Mouse (Mus musculus) heart, embryonic 12.5 days (tissue): ENCODE measurements at regions not wholly inside any gene's neighbourhood (a gene's known extent, or its start where the extent isn't known, plus 50 kb on each side); places are given as distances from the start of the nearest gene placed in this dataset.

Experiments
- ATAC-seq: fragments of 200-750 bp; cut with Nextera tagmentation; 2 replicates; pipeline ENCODE4 v1.8.0; 2017; ENCODE audit warnings: moderate TSS enrichment, moderate library complexity; ENCODE audit not compliant: insufficient number of reproducible peaks, low FRiP score
- H3K27ac ChIP-seq: fragments of 300-500 bp; sonication (generic); 2 replicates; pipeline ENCODE4 v1.5.1; 2016; ENCODE audit warnings: mild to moderate bottlenecking, moderate library complexity; ENCODE audit not compliant: poor library complexity, severe bottlenecking
- H3K27me3 ChIP-seq: fragments of 300-500 bp; sonication (generic); replicated peaks from 2 replicates; pipeline ENCODE4 v1.6.1; 2016; ENCODE audit warnings: mild to moderate bottlenecking, moderate library complexity
- H3K36me3 ChIP-seq: fragments of 300-500 bp; sonication (generic); 2 replicates; pipeline ENCODE4 v1.6.1; 2016; ENCODE audit warnings: mild to moderate bottlenecking, moderate library complexity
- H3K4me1 ChIP-seq: fragments of 300-500 bp; sonication (generic); replicated peaks from 2 replicates; pipeline ENCODE4 v1.6.1; 2016; ENCODE audit warnings: mild to moderate bottlenecking
- H3K4me2 ChIP-seq: fragments of 300-500 bp; sonication (generic); 2 replicates; pipeline ENCODE4 v1.6.1; 2016; ENCODE audit warnings: mild to moderate bottlenecking, moderate library complexity
- H3K4me3 ChIP-seq: fragments of 300-500 bp; sonication (generic); 2 replicates; pipeline ENCODE4 v1.5.1; 2016; ENCODE audit warnings: mild to moderate bottlenecking
- H3K9ac ChIP-seq: fragments of 300-500 bp; sonication (generic); 2 replicates; pipeline ENCODE4 v1.6.1; 2016; ENCODE audit warnings: mild to moderate bottlenecking, moderate library complexity
- H3K9me3 ChIP-seq: fragments of 300-500 bp; sonication (generic); replicated peaks from 2 replicates; pipeline ENCODE4 v1.6.1; 2016; ENCODE audit warnings: mild to moderate bottlenecking, moderate library complexity
- WGBS: fragments of 180-500 bp; shearing (Covaris S2); methylation state at CpG from one replicate; pipeline ENCODE4 v1.1.7; 2016; 5-methylcytosine and 5-hydroxymethylcytosine counted together

GRCm38 (mm10) chr17:48592457-48592856 lies 137.8 kb downstream of the Unc5cl start:
- 82% methylated on average over 1 of the region's 1 CpGs for WGBS
- H3K27ac ChIP-seq = no peak overlapping the region
- no peaks in the 10 kb centered on the region for H3K36me3 ChIP-seq
- no peak overlapping the region for H3K4me3 ChIP-seq
- H3K9ac ChIP-seq = no peak overlapping the region
- H3K9me3 ChIP-seq = no peaks in the 10 kb centered on the region; the same call in 1 of the 2 replicates
- H3K27me3 ChIP-seq = no peaks in the 10 kb centered on the region
- H3K4me2 ChIP-seq = no peak overlapping the region
- no peak for ATAC-seq
- H3K4me1 ChIP-seq = peaks cover 12% of the 10 kb centered on the region; the same call in 1 of the 2 replicates

GRCm38 (mm10) chr17:48595418-48595963 lies 140.8 kb downstream of the Unc5cl start:
- ATAC-seq = no peak
- no peak overlapping the region for H3K27ac ChIP-seq
- peaks cover 12% of the 10 kb centered on the region for H3K4me1 ChIP-seq
- no peak overlapping the region for H3K4me2 ChIP-seq
- no peak overlapping the region for H3K4me3 ChIP-seq
- WGBS = 76% methylated on average over 10 of the region's 10 CpGs
- H3K9me3 ChIP-seq = no peaks in the 10 kb centered on the region; the same call in 1 of the 2 replicates
- H3K36me3 ChIP-seq = no peaks in the 10 kb centered on the region
- no peaks in the 10 kb centered on the region for H3K27me3 ChIP-seq
- no peak overlapping the region for H3K9ac ChIP-seq

- no peak overlapping the region for H3K27ac ChIP-seq
- no peak for ATAC-seq
- H3K9me3 ChIP-seq = no peaks in the 10 kb centered on the region; the same call in 1 of the 2 replicates
- no peaks in the 10 kb centered on the region for H3K36me3 ChIP-seq
- WGBS = 79% methylated on average over 3 of the region's 3 CpGs
- no peaks in the 10 kb centered on the region for H3K27me3 ChIP-seq
- no peak overlapping the region for H3K9ac ChIP-seq
- peaks cover 12% of the 10 kb centered on the region for H3K4me1 ChIP-seq
- H3K4me3 ChIP-seq = no peak overlapping the region
- no peak overlapping the region for H3K4me2 ChIP-seq
These were observed 141.7 kb downstream of the Unc5cl start for GRCm38 (mm10) chr17:48596406-48596805.

- no peak overlapping the region for H3K9ac ChIP-seq
- peaks cover 8% of the 10 kb centered on the region; the same call in 1 of the 2 replicates for H3K4me1 ChIP-seq
- no peak overlapping the region for H3K4me3 ChIP-seq
- no peak overlapping the region for H3K4me2 ChIP-seq
- ATAC-seq = no peak
- no peak overlapping the region for H3K27ac ChIP-seq
- no peaks in the 10 kb centered on the region; the same call in 1 of the 2 replicates for H3K9me3 ChIP-seq
- 96% methylated on average over 1 of the region's 1 CpGs for WGBS
- H3K36me3 ChIP-seq = no peaks in the 10 kb centered on the region
- no peaks in the 10 kb centered on the region; the same call in 1 of the 2 replicates for H3K27me3 ChIP-seq
These were observed 142.6 kb downstream of the Unc5cl start for GRCm38 (mm10) chr17:48597301-48597700.

- H3K27me3 ChIP-seq = no peaks in the 10 kb centered on the region; the same call in 1 of the 2 replicates
- 80% methylated on average over 16 of the region's 16 CpGs for WGBS
- H3K9ac ChIP-seq = no peak overlapping the region
- H3K36me3 ChIP-seq = no peaks in the 10 kb centered on the region
- H3K4me1 ChIP-seq = peaks cover 8% of the 10 kb centered on the region; the same call in 1 of the 2 replicates
- H3K4me3 ChIP-seq = no peak overlapping the region
- no peak overlapping the region for H3K4me2 ChIP-seq
- no peak overlapping the region for H3K27ac ChIP-seq
- H3K9me3 ChIP-seq = no peaks in the 10 kb centered on the region; the same call in 1 of the 2 replicates
- ATAC-seq = no peak
These were observed 143.9 kb downstream of the Unc5cl start for GRCm38 (mm10) chr17:48598471-48599141.

GRCm38 (mm10) chr17:48600176-48600575 lies 145.5 kb downstream of the Unc5cl start:
- H3K4me1 ChIP-seq = no peaks in the 10 kb centered on the region; the same call in 1 of the 2 replicates
- H3K27ac ChIP-seq = no peak overlapping the region
- no peaks in the 10 kb centered on the region; the same call in 1 of the 2 replicates for H3K27me3 ChIP-seq
- WGBS = 56% methylated on average over 6 of the region's 6 CpGs
- no peak overlapping the region for H3K4me3 ChIP-seq
- H3K9me3 ChIP-seq = no peaks in the 10 kb centered on the region
- no peaks in the 10 kb centered on the region for H3K36me3 ChIP-seq
- no peak for ATAC-seq
- no peak overlapping the region for H3K4me2 ChIP-seq
- no peak overlapping the region for H3K9ac ChIP-seq

GRCm38 (mm10) chr17:48602554-48602953 lies 147.9 kb downstream of the Unc5cl start:
- H3K4me2 ChIP-seq = no peak overlapping the region
- no peaks in the 10 kb centered on the region for H3K9me3 ChIP-seq
- no peaks in the 10 kb centered on the region; the same call in 1 of the 2 replicates for H3K4me1 ChIP-seq
- H3K36me3 ChIP-seq = no peaks in the 10 kb centered on the region
- ATAC-seq = no peak; the same call in 1 of the 2 replicates
- 5% methylated on average over 6 of the region's 6 CpGs for WGBS
- no peak overlapping the region for H3K4me3 ChIP-seq
- H3K27me3 ChIP-seq = peaks cover 5% of the 10 kb centered on the region; the same call in 1 of the 2 replicates
- H3K27ac ChIP-seq = no peak overlapping the region
- H3K9ac ChIP-seq = no peak overlapping the region

- 73% methylated on average over 4 of the region's 4 CpGs for WGBS
- H3K9ac ChIP-seq = no peak overlapping the region
- H3K36me3 ChIP-seq = no peaks in the 10 kb centered on the region
- H3K4me1 ChIP-seq = no peaks in the 10 kb centered on the region
- H3K27me3 ChIP-seq = peaks cover 10% of the 10 kb centered on the region; the same call in 1 of the 2 replicates
- no peak overlapping the region for H3K4me3 ChIP-seq
- no peak for ATAC-seq
- H3K27ac ChIP-seq = no peak overlapping the region
- no peaks in the 10 kb centered on the region for H3K9me3 ChIP-seq
- no peak overlapping the region for H3K4me2 ChIP-seq
These were observed 152.1 kb downstream of the Unc5cl start for GRCm38 (mm10) chr17:48606767-48607166.

GRCm38 (mm10) chr17:48608315-48608714 lies 153.6 kb downstream of the Unc5cl start:
- WGBS = 75% methylated on average over 3 of the region's 3 CpGs
- 0 out of 2 replicates have a peak, but pooled peaks cover 10% of the 10 kb centered on the region for H3K27me3 ChIP-seq
- no peaks in the 10 kb centered on the region for H3K4me1 ChIP-seq
- no peaks in the 10 kb centered on the region for H3K9me3 ChIP-seq
- no peak overlapping the region for H3K9ac ChIP-seq
- H3K36me3 ChIP-seq = no peaks in the 10 kb centered on the region
- ATAC-seq = no peak
- no peak overlapping the region for H3K27ac ChIP-seq
- no peak overlapping the region for H3K4me3 ChIP-seq
- H3K4me2 ChIP-seq = no peak overlapping the region

GRCm38 (mm10) chr17:48610107-48610506 lies 155.4 kb downstream of the Unc5cl start:
- Histone ChIP-seq H3K27me3 (0 out of 2 replicates have a peak, but pooled peaks cover 10% of the 10 kb centered on the region), H3K9me3 (peaks cover 6% of the 10 kb centered on the region), H3K27ac (no peak overlapping the region), H3K9ac (no peak overlapping the region), H3K4me3 (no peak overlapping the region), H3K36me3 (no peaks in the 10 kb centered on the region), H3K4me1 (no peaks in the 10 kb centered on the region), H3K4me2 (no peak overlapping the region)
- ATAC-seq = no peak
- WGBS = 85% methylated on average over 10 of the region's 10 CpGs

GRCm38 (mm10) chr17:48610806-48611205 lies 156.1 kb downstream of the Unc5cl start:
- no peak overlapping the region for H3K4me3 ChIP-seq
- H3K9ac ChIP-seq = no peak overlapping the region
- H3K27me3 ChIP-seq = 0 out of 2 replicates have a peak, but pooled peaks cover 5% of the 10 kb centered on the region
- H3K36me3 ChIP-seq = no peaks in the 10 kb centered on the region
- H3K9me3 ChIP-seq = peaks cover 6% of the 10 kb centered on the region
- 54% methylated on average over 8 of the region's 8 CpGs for WGBS
- ATAC-seq = no peak
- no peak overlapping the region for H3K27ac ChIP-seq
- H3K4me1 ChIP-seq = no peaks in the 10 kb centered on the region
- no peak overlapping the region for H3K4me2 ChIP-seq
